Mouse (Mus musculus) myocyte (in vitro differentiated cells): Measurements from ENCODE around the gene Tnfrsf13b. TPM values are rescaled to one million over a fixed set of nuclear protein-coding genes. Genes with fewer than 3 reads are reported as not detected.

Experiments used
- H3K27me3 ChIP-seq: one replicate; pipeline ENCODE4 v1.6.1; 2011; ENCODE audit not compliant: control insufficient read depth, insufficient read depth, insufficient read length
- H3K36me3 ChIP-seq: one replicate; pipeline ENCODE4 v1.6.1; 2011; ENCODE audit not compliant: control insufficient read depth, insufficient read depth
- H3K4me2 ChIP-seq: one replicate; pipeline ENCODE4 v1.6.1; 2011; ENCODE audit warnings: low read depth, control low read depth
- H3K4me3 ChIP-seq: one replicate; pipeline ENCODE4 v1.5.1; 2011; ENCODE audit warnings: mild to moderate bottlenecking, control low read depth, moderate library complexity
- H3K79me2 ChIP-seq: one replicate; pipeline ENCODE4 v1.6.1; 2011; ENCODE audit not compliant: control insufficient read depth, insufficient read depth
- H3ac ChIP-seq: one replicate; pipeline ENCODE4 v1.6.1; 2011; ENCODE audit not compliant: control insufficient read depth, insufficient read length
- CEBPB ChIP-seq: IDR thresholded peaks from 2 replicates; pipeline ENCODE4 v1.6.1; 2011; ENCODE audit warnings: mild to moderate bottlenecking, moderate library complexity; ENCODE audit not compliant: poor library complexity, insufficient read depth, severe bottlenecking
- E2F4 ChIP-seq: IDR thresholded peaks from one replicate; pipeline ENCODE4 v1.6.1; 2011; ENCODE audit warnings: mild to moderate bottlenecking, control low read depth, moderate library complexity; ENCODE audit not compliant: insufficient read depth
- MAX ChIP-seq: IDR thresholded peaks from one replicate; pipeline ENCODE4 v1.6.1; 2011; ENCODE audit warnings: low read depth, mild to moderate bottlenecking, control low read depth
- MYOD1 ChIP-seq, 3 experiments: IDR thresholded peaks; one replicate each; pipeline ENCODE4 v1.6.1; 2011; ENCODE audit warnings: control low read depth in 2 of 3, low read depth in 2 of 3, mild to moderate bottlenecking in 2 of 3, moderate library complexity in 1 of 3; ENCODE audit not compliant: insufficient read length in 2 of 3, control insufficient read depth in 1 of 3
- MYOG ChIP-seq, 3 experiments: IDR thresholded peaks; one replicate each; pipeline ENCODE4 v1.6.1; 2011; ENCODE audit warnings: control low read depth in 2 of 3, low read depth in 2 of 3, mild to moderate bottlenecking in 2 of 3; ENCODE audit not compliant: insufficient read length in 2 of 3, control insufficient read depth in 1 of 3, insufficient read depth in 1 of 3
- POLR2A ChIP-seq: IDR thresholded peaks from one replicate; pipeline ENCODE4 v1.6.1; 2011; ENCODE audit warnings: low read depth, mild to moderate bottlenecking, control low read depth, moderate library complexity; ENCODE audit not compliant: insufficient read length
- POLR2AphosphoS2 ChIP-seq: IDR thresholded peaks from one replicate; pipeline ENCODE4 v1.6.1; 2011; ENCODE audit warnings: low read depth, control low read depth; ENCODE audit not compliant: insufficient read length
- REST ChIP-seq: IDR thresholded peaks from one replicate; pipeline ENCODE4 v1.6.1; 2011; ENCODE audit warnings: mild to moderate bottlenecking, control low read depth, moderate library complexity; ENCODE audit not compliant: insufficient read depth, insufficient read length
- SRF ChIP-seq: IDR thresholded peaks from one replicate; pipeline ENCODE4 v1.6.1; 2011; ENCODE audit warnings: low read depth; ENCODE audit not compliant: control insufficient read depth, insufficient read length
- TCF12 ChIP-seq: IDR thresholded peaks from one replicate; pipeline ENCODE4 v1.6.1; 2011; ENCODE audit warnings: mild to moderate bottlenecking, control low read depth; ENCODE audit not compliant: poor library complexity, insufficient read depth, severe bottlenecking
- TCF3 ChIP-seq: IDR thresholded peaks from one replicate; pipeline ENCODE4 v1.6.1; 2011; ENCODE audit warnings: low read depth, control low read depth; ENCODE audit not compliant: insufficient read length
- USF1 ChIP-seq: IDR thresholded peaks from one replicate; pipeline ENCODE4 v1.6.1; 2011; ENCODE audit warnings: low read depth, mild to moderate bottlenecking, control low read depth, moderate library complexity
- polyA plus RNA-seq: library from polyadenylated mRNA; unstranded; fragments of >200 nt; fragmentation: generic; extraction: Trizol; gene quantifications from one replicate; pipeline ENCODE4 v1.2.1, GENCODE M21; 2012; ENCODE audit warnings: missing spikeins

The Tnfrsf13b gene
- polyA plus RNA-seq, 1 experiment: 0.04 TPM

DNA sequence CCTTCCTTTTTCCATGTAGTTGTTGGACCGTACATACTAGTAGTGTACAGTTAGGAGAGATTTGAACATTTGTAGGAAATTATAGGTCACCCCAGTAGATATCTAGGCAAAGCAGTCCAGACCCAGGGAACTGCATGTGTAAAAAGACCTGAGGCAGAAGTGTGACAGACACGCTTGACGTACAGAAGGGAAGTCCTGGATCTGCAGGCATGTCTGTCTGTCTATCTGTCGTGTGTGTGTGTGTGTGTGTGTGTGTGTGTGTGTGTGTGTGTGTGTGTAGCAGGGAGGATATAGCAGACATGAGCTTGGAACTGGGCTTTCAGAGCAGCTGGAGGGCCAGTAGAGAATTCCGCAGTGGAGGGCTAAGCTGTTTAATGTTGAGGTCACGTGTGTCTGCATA lies 16.8 kb upstream of the Tnfrsf13b start:
- H3ac ChIP-seq: no peak overlapping the region
- H3K4me3 ChIP-seq: no peak overlapping the region
- peaks cover 4% of the 10 kb centered on the region for H3K27me3 ChIP-seq
- no peaks in the 10 kb centered on the region for H3K36me3 ChIP-seq
- H3K79me2 ChIP-seq: no peaks in the 10 kb centered on the region
- H3K4me2 ChIP-seq: no peak overlapping the region
- TF ChIP-seq MYOD1 (IDR thresholded peaks at IDR 0.05; ENCODE audit: control insufficient read depth in 1 of 3, insufficient read length in 2 of 3, low read depth in 2 of 3) (no peak), TCF3 (no peak), SRF (no peak), TCF12 (no peak), CEBPB (no peak), POLR2AphosphoS2 (no peak), MAX (no peak), POLR2A (no peak), MYOG (IDR thresholded peaks at IDR 0.05; ENCODE audit: control insufficient read depth in 1 of 3, insufficient read depth in 1 of 3, insufficient read length in 2 of 3, low read depth in 2 of 3) (no peak), REST (no peak), E2F4 (no peak), USF1 (no peak)

DNA sequence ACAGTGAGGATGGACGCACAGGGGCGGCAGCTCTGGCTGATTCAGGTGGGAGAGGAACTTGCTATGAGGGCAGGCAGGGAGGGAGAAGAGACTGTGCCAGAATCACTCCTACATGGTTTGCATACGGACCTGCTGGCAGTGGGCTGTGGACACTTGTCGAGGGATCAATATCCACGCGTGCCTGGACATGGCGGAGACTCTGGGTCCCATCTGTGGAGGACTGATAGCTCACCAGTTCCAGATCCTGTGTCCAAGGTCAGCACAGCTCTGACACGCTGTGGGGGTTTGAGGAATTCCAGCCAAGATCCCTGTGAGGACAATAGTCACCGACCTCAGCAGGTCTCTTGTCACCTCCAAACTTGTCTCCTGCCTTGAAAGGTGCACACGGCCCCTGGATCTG lies 16.4 kb upstream of the Tnfrsf13b start:
- Histone ChIP-seq H3K79me2 (no peaks in the 10 kb centered on the region), H3K4me2 (no peak overlapping the region), H3ac (no peak overlapping the region), H3K36me3 (no peaks in the 10 kb centered on the region), H3K4me3 (no peak overlapping the region), H3K27me3 (peaks cover 4% of the 10 kb centered on the region)
- TF ChIP-seq TCF3: no peak
- no peak for TF ChIP-seq E2F4
- TF ChIP-seq POLR2AphosphoS2: no peak
- TF ChIP-seq SRF: no peak
- TF ChIP-seq MYOD1 (IDR thresholded peaks at IDR 0.05; ENCODE audit: control insufficient read depth in 1 of 3, insufficient read length in 2 of 3, low read depth in 2 of 3): no peak
- TF ChIP-seq MYOG (IDR thresholded peaks at IDR 0.05; ENCODE audit: control insufficient read depth in 1 of 3, insufficient read depth in 1 of 3, insufficient read length in 2 of 3, low read depth in 2 of 3): no peak
- no peak for TF ChIP-seq TCF12
- TF ChIP-seq MAX: no peak
- no peak for TF ChIP-seq CEBPB
- TF ChIP-seq REST: no peak

DNA sequence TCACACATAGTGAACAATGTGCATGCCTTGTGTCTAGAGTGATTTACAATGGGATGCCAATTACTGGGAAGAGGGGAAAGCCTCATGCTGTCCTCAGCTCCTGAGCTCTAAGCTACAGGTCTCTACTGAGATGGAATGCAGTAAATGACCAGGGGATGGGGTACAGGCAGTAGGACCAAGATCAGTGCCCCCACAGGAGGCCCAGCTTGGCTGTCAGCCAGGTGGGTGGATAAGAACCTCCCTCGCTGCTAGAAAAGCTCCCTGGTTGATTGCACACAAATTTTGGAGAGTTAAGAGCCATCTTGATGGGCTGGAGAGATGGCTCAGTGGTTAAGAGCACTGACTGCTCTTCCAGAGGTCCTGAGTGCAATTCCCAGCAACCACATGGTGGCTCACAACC lies 15.6 kb upstream of the Tnfrsf13b start:
- no peak for TF ChIP-seq MAX
- no peak for TF ChIP-seq E2F4
- TF ChIP-seq TCF3: no peak
- TF ChIP-seq SRF: no peak
- no peak for TF ChIP-seq REST
- no peak for TF ChIP-seq POLR2AphosphoS2
- no peak for TF ChIP-seq CEBPB
- TF ChIP-seq POLR2A: no peak
- no peak for TF ChIP-seq USF1
- TF ChIP-seq MYOD1 (IDR thresholded peaks at IDR 0.05; ENCODE audit: control insufficient read depth in 1 of 3, insufficient read length in 2 of 3, low read depth in 2 of 3): no peak
- TF ChIP-seq TCF12: no peak
- no peak for TF ChIP-seq MYOG (IDR thresholded peaks at IDR 0.05; ENCODE audit: control insufficient read depth in 1 of 3, insufficient read depth in 1 of 3, insufficient read length in 2 of 3, low read depth in 2 of 3)
- no peaks in the 10 kb centered on the region for H3K79me2 ChIP-seq
- H3K4me2 ChIP-seq: no peak overlapping the region
- peaks cover 3% of the 10 kb centered on the region for H3K27me3 ChIP-seq
- no peaks in the 10 kb centered on the region for H3K36me3 ChIP-seq
- H3ac ChIP-seq: no peak overlapping the region
- no peak overlapping the region for H3K4me3 ChIP-seq

GRCm38 (mm10) chr11:61111472-61111871 lies 15.1 kb upstream of the Tnfrsf13b start:
- TF ChIP-seq POLR2AphosphoS2 (no peak), MYOD1 (IDR thresholded peaks at IDR 0.05; ENCODE audit: control insufficient read depth in 1 of 3, insufficient read length in 2 of 3, low read depth in 2 of 3) (no peak), USF1 (no peak), MYOG (IDR thresholded peaks at IDR 0.05; ENCODE audit: control insufficient read depth in 1 of 3, insufficient read depth in 1 of 3, insufficient read length in 2 of 3, low read depth in 2 of 3) (no peak)
- Histone ChIP-seq H3K4me2 (no peak overlapping the region), H3K79me2 (no peaks in the 10 kb centered on the region), H3K27me3 (no peaks in the 10 kb centered on the region), H3K36me3 (no peaks in the 10 kb centered on the region), H3K4me3 (no peak overlapping the region), H3ac (no peak overlapping the region)

DNA sequence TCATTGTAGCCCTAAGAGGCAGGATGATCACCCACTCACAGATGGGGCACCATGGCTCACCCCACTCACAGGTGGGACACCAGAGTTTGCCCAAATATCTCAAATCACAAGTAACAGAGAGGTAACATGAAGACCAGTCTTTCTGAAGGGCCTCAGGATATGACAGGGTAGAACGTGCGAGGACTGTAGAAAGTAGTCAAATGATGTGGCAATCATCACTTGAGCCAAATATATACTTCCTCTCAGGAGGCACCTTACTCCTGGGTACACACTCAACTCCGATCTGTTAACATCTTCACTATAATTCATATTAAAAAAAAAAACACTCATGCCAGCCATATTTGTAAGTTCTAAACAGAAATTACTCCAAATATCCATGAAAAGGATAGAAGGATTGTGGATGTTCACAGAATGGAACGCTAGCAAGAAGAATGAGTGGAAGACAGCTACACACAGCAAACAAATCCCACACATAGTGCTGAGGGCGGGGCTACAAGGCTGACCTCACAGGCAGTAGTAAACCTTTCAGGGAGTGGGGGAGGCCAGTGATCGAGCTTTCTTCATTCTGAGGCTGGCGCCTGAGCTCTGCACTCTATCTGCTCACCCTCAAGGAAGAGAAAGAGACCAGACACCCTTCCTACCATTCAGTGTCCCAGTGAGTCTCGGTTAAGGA lies 14.1 kb upstream of the Tnfrsf13b start:
- H3K4me2 ChIP-seq: no peak overlapping the region
- no peaks in the 10 kb centered on the region for H3K36me3 ChIP-seq
- H3K4me3 ChIP-seq: no peak overlapping the region
- no peak for TF ChIP-seq MYOD1 (IDR thresholded peaks at IDR 0.05; ENCODE audit: control insufficient read depth in 1 of 3, insufficient read length in 2 of 3, low read depth in 2 of 3)
- no peak for TF ChIP-seq MAX
- TF ChIP-seq MYOG (IDR thresholded peaks at IDR 0.05; ENCODE audit: control insufficient read depth in 1 of 3, insufficient read depth in 1 of 3, insufficient read length in 2 of 3, low read depth in 2 of 3): no peak
- TF ChIP-seq TCF3: no peak
- no peak for TF ChIP-seq TCF12
- TF ChIP-seq POLR2A: no peak
- TF ChIP-seq USF1: no peak
- no peak for TF ChIP-seq CEBPB
- TF ChIP-seq E2F4: no peak
- TF ChIP-seq SRF: no peak
- TF ChIP-seq REST: no peak
- no peaks in the 10 kb centered on the region for H3K79me2 ChIP-seq
- H3K27me3 ChIP-seq: no peaks in the 10 kb centered on the region
- H3ac ChIP-seq: no peak overlapping the region
